In the genomic region with DNA sequence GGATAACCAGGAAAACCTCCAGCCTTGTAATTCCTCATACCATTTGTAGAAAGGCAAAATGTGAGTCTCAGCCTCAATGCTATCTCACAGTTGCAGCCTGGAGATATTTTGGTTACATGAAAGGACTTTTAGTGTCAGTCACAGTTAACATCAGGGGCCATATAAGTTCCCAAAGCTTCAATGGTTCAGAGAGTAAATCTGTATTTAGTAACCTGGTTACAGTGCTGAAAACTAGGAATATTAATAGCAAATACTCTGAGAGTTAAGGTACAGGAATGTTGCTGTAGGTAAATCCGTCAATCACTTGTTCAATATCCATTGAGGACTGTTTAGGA, we compare ENCODE assay signal across 22 mouse cellular contexts.
DNase-seq lines count a peak whose midpoint lies in the region; ATAC-seq and TF ChIP-seq lines count a peak whose summit lies in the region.
"Had no signal": no experiment of that assay in that cellular context is flagged by ENCODE, and none has a peak within 500 bp of the region (broad histone marks: within the 10 kb centered on the region; RNA-seq: fewer than 3 reads in every experiment).

No protein-coding gene starts in this region.

- no peak overlapping the region for H3K4me2 ChIP-seq in midbrain, embryonic 11.5 days
- no peak overlapping the region for H3K4me2 ChIP-seq in midbrain, embryonic 14.5 days (ENCODE audit: low read length)
- no peak overlapping the region for H3K4me2 ChIP-seq in midbrain, postnatal 0 days (ENCODE audit: low read depth, low read length, poor library complexity, severe bottlenecking)
- H3K4me2 ChIP-seq: heart, embryonic 12.5 days; heart, embryonic 15.5 days had no signal

- no peaks in the 10 kb centered on the region for H3K27me3 ChIP-seq in midbrain, embryonic 11.5 days (ENCODE audit: control insufficient read depth, insufficient read depth, low read length)
- no peaks in the 10 kb centered on the region for H3K27me3 ChIP-seq in midbrain, embryonic 10.5 days (ENCODE audit: low read depth, poor library complexity, severe bottlenecking)
- H3K27me3 ChIP-seq in midbrain, embryonic 14.5 days (ENCODE audit: control insufficient read depth, insufficient read depth, low read length), result no peaks in the 10 kb centered on the region
- H3K27me3 ChIP-seq in midbrain, postnatal 0 days (ENCODE audit: insufficient read depth, low read length), result no peaks in the 10 kb centered on the region
- H3K27me3 ChIP-seq: heart, embryonic 12.5 days; heart, embryonic 15.5 days had no signal

- DNase-seq in midbrain, embryonic 11.5 days (ENCODE audit: low spot score, missing footprints), result no peak
- DNase-seq in midbrain, embryonic 10.5 days (ENCODE audit: low spot score), result no peak
- DNase-seq in midbrain, embryonic 14.5 days, result no peak
- DNase-seq in midbrain, postnatal 0 days (ENCODE audit: low spot score), result no peak
- no peak for DNase-seq in adrenal gland, postnatal 10 days
- DNase-seq in layer of hippocampus, adult 9-11 months, result no peak
- DNase-seq: adrenal gland, adult 8-10 months; adrenal gland, postnatal 36 days; cerebellum, adult 18-20 months; cerebellum, adult 9-10 months; cerebellum, postnatal 14 days; gastrocnemius, postnatal 25 days; heart, adult 18-20 months; heart, postnatal 10 days; heart, postnatal 36 days had no signal

- no peaks in the 10 kb centered on the region for H3K9me3 ChIP-seq in midbrain, embryonic 11.5 days (ENCODE audit: control insufficient read depth, low read length)
- H3K9me3 ChIP-seq in midbrain, embryonic 10.5 days (replicated peaks), result no peaks in the 10 kb centered on the region
- no peaks in the 10 kb centered on the region for H3K9me3 ChIP-seq in midbrain, embryonic 14.5 days (ENCODE audit: control insufficient read depth, low read length)
- H3K9me3 ChIP-seq in midbrain, postnatal 0 days (ENCODE audit: low read length), result no peaks in the 10 kb centered on the region
- H3K9me3 ChIP-seq: heart, embryonic 12.5 days; heart, embryonic 15.5 days; hindbrain, embryonic 10.5 days had no signal

- no peak for TF ChIP-seq CTCF in midbrain, postnatal 0 days (IDR thresholded peaks at IDR 0.05)

- no peak overlapping the region for H3K9ac ChIP-seq in midbrain, embryonic 11.5 days (ENCODE audit: low read length)
- no peak overlapping the region for H3K9ac ChIP-seq in midbrain, embryonic 14.5 days (replicated peaks; ENCODE audit: low read length)
- no peak overlapping the region for H3K9ac ChIP-seq in midbrain, postnatal 0 days (replicated peaks; ENCODE audit: low read length, poor library complexity, severe bottlenecking)
- H3K9ac ChIP-seq: heart, embryonic 12.5 days; heart, embryonic 15.5 days had no signal

- peak; percentile 57 for ATAC-seq in midbrain, embryonic 11.5 days (ENCODE audit: low FRiP score)
- ATAC-seq in midbrain, embryonic 14.5 days (ENCODE audit: low FRiP score, low TSS enrichment), result peak; percentile 35; the same call in 1 of the 2 replicates
- ATAC-seq in midbrain, postnatal 0 days (ENCODE audit: low FRiP score), result 0 out of 2 replicates have a peak, but pooled peaks have one; percentile 41
- ATAC-seq: activated CD4-positive, CD25-positive, alpha-beta regulatory T cell, adult 4 months; CD4-positive, CD25-positive, alpha-beta regulatory T cell, adult 4 months; hindbrain, postnatal 0 days; inflammation-experienced regulatory T-cells, adult 6 months had no signal

- H3K36me3 ChIP-seq in midbrain, embryonic 11.5 days (ENCODE audit: control insufficient read depth, insufficient read depth, low read length), result no peaks in the 10 kb centered on the region
- no peaks in the 10 kb centered on the region for H3K36me3 ChIP-seq in midbrain, embryonic 10.5 days
- H3K36me3 ChIP-seq in midbrain, embryonic 14.5 days (ENCODE audit: control insufficient read depth, insufficient read depth, low read length), result no peaks in the 10 kb centered on the region
- H3K36me3 ChIP-seq in midbrain, postnatal 0 days (ENCODE audit: insufficient read depth, low read length), result no peaks in the 10 kb centered on the region
- H3K36me3 ChIP-seq: heart, embryonic 12.5 days; heart, embryonic 15.5 days; hindbrain, embryonic 10.5 days had no signal

- no peak overlapping the region for H3K27ac ChIP-seq in midbrain, embryonic 11.5 days (ENCODE audit: low read depth, low read length)
- H3K27ac ChIP-seq in midbrain, embryonic 10.5 days (replicated peaks), result no peak overlapping the region
- H3K27ac ChIP-seq in midbrain, embryonic 14.5 days (replicated peaks; ENCODE audit: low read depth, low read length), result peak overlapping the region; percentile 20; the same call in 1 of the 2 replicates
- peak overlapping the region; percentile 39; the same call in 1 of the 2 replicates for H3K27ac ChIP-seq in midbrain, postnatal 0 days (ENCODE audit: low read depth, low read length)
- H3K27ac ChIP-seq: heart, embryonic 15.5 days; hindbrain, embryonic 10.5 days; hindbrain, postnatal 0 days had no signal

- WGBS in midbrain, embryonic 11.5 days, result 87% methylated on average over 1 of the region's 1 CpGs
- 90% methylated on average over 1 of the region's 1 CpGs for WGBS in midbrain, embryonic 10.5 days
- WGBS in midbrain, embryonic 14.5 days, result 87% methylated on average over 1 of the region's 1 CpGs
- 73% methylated on average over 1 of the region's 1 CpGs for WGBS in midbrain, postnatal 0 days

- H3K4me3 ChIP-seq in midbrain, embryonic 11.5 days (ENCODE audit: low read depth, low read length), result no peak overlapping the region
- no peak overlapping the region for H3K4me3 ChIP-seq in midbrain, embryonic 10.5 days
- H3K4me3 ChIP-seq in midbrain, embryonic 14.5 days (replicated peaks; ENCODE audit: low read depth, low read length), result no peak overlapping the region
- no peak overlapping the region for H3K4me3 ChIP-seq in midbrain, postnatal 0 days (ENCODE audit: low read depth, low read length)
- H3K4me3 ChIP-seq: heart, embryonic 12.5 days; heart, embryonic 15.5 days; hindbrain, embryonic 10.5 days had no signal

- 0 out of 2 replicates have a peak, but pooled peaks cover 2% of the 10 kb centered on the region for H3K4me1 ChIP-seq in midbrain, embryonic 11.5 days (ENCODE audit: control insufficient read depth, insufficient read depth, low read length)
- H3K4me1 ChIP-seq in midbrain, embryonic 10.5 days, result peaks cover 10% of the 10 kb centered on the region
- H3K4me1 ChIP-seq in midbrain, embryonic 14.5 days (ENCODE audit: control insufficient read depth, insufficient read depth, low read length), result 0 out of 2 replicates have a peak, but pooled peaks cover 7% of the 10 kb centered on the region
- H3K4me1 ChIP-seq in midbrain, postnatal 0 days (ENCODE audit: insufficient read depth, low read length), result peaks cover 2% of the 10 kb centered on the region; the same call in 1 of the 2 replicates
- H3K4me1 ChIP-seq: heart, embryonic 12.5 days; heart, embryonic 15.5 days; hindbrain, embryonic 10.5 days had no signal

Comparison
In these comparisons a context has a peak if more than half of its experiments do, and no peak if none do; other contexts are left out.
1. H3K27ac ChIP-seq: peak in midbrain, embryonic 14.5 days (single experiment) and midbrain, postnatal 0 days (single experiment); none in midbrain, embryonic 11.5 days (single experiment) and midbrain, embryonic 10.5 days (single experiment).
2. Peak in every context shown above with its lines, with median percentiles within 50 percentile points of each other: ATAC-seq.